Mouse (Mus musculus) neural tube, embryonic 14.5 days (tissue): Measurements from ENCODE around the gene Ptprj. TPM values are rescaled to one million over a fixed set of nuclear protein-coding genes. Genes with fewer than 3 reads are reported as not detected.

Source experiments
- ATAC-seq: fragments of 200-750 bp; cut with Nextera tagmentation; 2 replicates; pipeline ENCODE4 v1.8.0; 2017; ENCODE audit warnings: low read depth, mild to moderate bottlenecking, moderate TSS enrichment, moderate library complexity
- H3K27ac ChIP-seq: fragments of 300-500 bp; sonication (generic); 2 replicates; pipeline ENCODE4 v1.5.1; 2014; ENCODE audit warnings: low read depth, mild to moderate bottlenecking, control low read depth, low read length, moderate library complexity, mixed read lengths
- H3K27me3 ChIP-seq: fragments of 300-500 bp; sonication (generic); 2 replicates; pipeline ENCODE4 v1.6.1; 2014; ENCODE audit warnings: low read length; ENCODE audit not compliant: control insufficient read depth, insufficient read depth
- H3K36me3 ChIP-seq: fragments of 300-500 bp; sonication (generic); 2 replicates; pipeline ENCODE4 v1.6.1; 2014; ENCODE audit warnings: low read length, mixed read lengths; ENCODE audit not compliant: control insufficient read depth, insufficient read depth
- H3K4me1 ChIP-seq: fragments of 300-500 bp; sonication (generic); 2 replicates; pipeline ENCODE4 v1.6.1; 2014; ENCODE audit warnings: low read length; ENCODE audit not compliant: control insufficient read depth, insufficient read depth
- H3K4me2 ChIP-seq: fragments of 300-500 bp; sonication (generic); 2 replicates; pipeline ENCODE4 v1.6.1; 2014; ENCODE audit warnings: mild to moderate bottlenecking, low read depth, low read length, control low read depth
- H3K4me3 ChIP-seq: fragments of 300-500 bp; sonication (generic); 2 replicates; pipeline ENCODE4 v1.5.1; 2014; ENCODE audit warnings: low read depth, low read length, control low read depth, mixed read lengths
- H3K9ac ChIP-seq: fragments of 300-500 bp; sonication (generic); replicated peaks from 2 replicates; pipeline ENCODE4 v1.6.1; 2014; ENCODE audit warnings: low read depth, mild to moderate bottlenecking, control low read depth, low read length, mixed read lengths
- H3K9me3 ChIP-seq: fragments of 300-500 bp; sonication (generic); 2 replicates; pipeline ENCODE4 v1.6.1; 2016; ENCODE audit warnings: low read length; ENCODE audit not compliant: control insufficient read depth
- WGBS: fragments of 180-500 bp; shearing (Covaris S2); extraction: QIAGEN DNeasy Blood & Tissue Kit; methylation state at CpG from one replicate; pipeline ENCODE4 v1.1.7; 2014; 5-methylcytosine and 5-hydroxymethylcytosine counted together
- polyA plus RNA-seq: library from polyadenylated mRNA; unstranded; fragments of >200 nt; fragmentation: Nextera tagmentation; extraction: Ambion mirVana; gene quantifications from 2 replicates; pipeline ENCODE4 v1.2.1, GENCODE M21; 2014

Gene Ptprj
- polyA plus RNA-seq, 1 experiment from 2014 or later, result 9.7 TPM

GRCm38 (mm10) chr2:90509268-90509667 is 71.2 kb downstream of the Ptprj start:
- no peak overlapping the region for H3K27ac ChIP-seq
- H3K4me3 ChIP-seq, result no peak overlapping the region
- no peaks in the 10 kb centered on the region for H3K9me3 ChIP-seq
- no peaks in the 10 kb centered on the region for H3K27me3 ChIP-seq
- no peak overlapping the region for H3K9ac ChIP-seq
- WGBS, result 92% methylated on average over 4 of the region's 4 CpGs
- no peak for ATAC-seq
- no peaks in the 10 kb centered on the region for H3K36me3 ChIP-seq
- H3K4me2 ChIP-seq, result no peak overlapping the region
- no peaks in the 10 kb centered on the region for H3K4me1 ChIP-seq

GRCm38 (mm10) chr2:90506143-90506542 is 74.3 kb downstream of the Ptprj start:
- Histone ChIP-seq H3K4me3 (no peak overlapping the region), H3K4me1 (no peaks in the 10 kb centered on the region), H3K9ac (no peak overlapping the region), H3K27ac (no peak overlapping the region), H3K9me3 (no peaks in the 10 kb centered on the region), H3K27me3 (no peaks in the 10 kb centered on the region), H3K4me2 (no peak overlapping the region), H3K36me3 (no peaks in the 10 kb centered on the region)
- WGBS, result 59% methylated on average over 3 of the region's 3 CpGs
- ATAC-seq, result no peak

GRCm38 (mm10) chr2:90504731-90505171 is 75.7 kb downstream of the Ptprj start:
- WGBS, result 78% methylated on average over 6 of the region's 6 CpGs
- no peak for ATAC-seq
- no peaks in the 10 kb centered on the region for H3K4me1 ChIP-seq
- no peak overlapping the region for H3K9ac ChIP-seq
- H3K4me2 ChIP-seq, result no peak overlapping the region
- no peak overlapping the region for H3K4me3 ChIP-seq
- no peak overlapping the region for H3K27ac ChIP-seq
- H3K27me3 ChIP-seq, result no peaks in the 10 kb centered on the region
- H3K9me3 ChIP-seq, result no peaks in the 10 kb centered on the region
- no peaks in the 10 kb centered on the region for H3K36me3 ChIP-seq

GRCm38 (mm10) chr2:90503182-90503833 is 77.1 kb downstream of the Ptprj start:
- ATAC-seq, result no peak
- H3K4me2 ChIP-seq, result no peak overlapping the region
- H3K4me1 ChIP-seq, result no peaks in the 10 kb centered on the region
- H3K36me3 ChIP-seq, result no peaks in the 10 kb centered on the region
- no peak overlapping the region for H3K4me3 ChIP-seq
- H3K9me3 ChIP-seq, result no peaks in the 10 kb centered on the region
- 90% methylated on average over 3 of the region's 3 CpGs for WGBS
- H3K9ac ChIP-seq, result no peak overlapping the region
- H3K27ac ChIP-seq, result no peak overlapping the region
- no peaks in the 10 kb centered on the region for H3K27me3 ChIP-seq

GRCm38 (mm10) chr2:90502738-90503137 is 77.7 kb downstream of the Ptprj start:
- no peak overlapping the region for H3K4me2 ChIP-seq
- ATAC-seq, result no peak
- H3K9ac ChIP-seq, result no peak overlapping the region
- no peaks in the 10 kb centered on the region for H3K27me3 ChIP-seq
- H3K4me3 ChIP-seq, result no peak overlapping the region
- no peaks in the 10 kb centered on the region for H3K9me3 ChIP-seq
- H3K27ac ChIP-seq, result no peak overlapping the region
- no peaks in the 10 kb centered on the region for H3K36me3 ChIP-seq
- H3K4me1 ChIP-seq, result no peaks in the 10 kb centered on the region

- no peak overlapping the region for H3K9ac ChIP-seq
- no peak overlapping the region for H3K27ac ChIP-seq
- no peak overlapping the region for H3K4me2 ChIP-seq
- H3K4me1 ChIP-seq, result no peaks in the 10 kb centered on the region
- WGBS, result 65% methylated on average over 3 of the region's 3 CpGs
- no peaks in the 10 kb centered on the region for H3K27me3 ChIP-seq
- ATAC-seq, result no peak
- no peaks in the 10 kb centered on the region for H3K9me3 ChIP-seq
- H3K36me3 ChIP-seq, result no peaks in the 10 kb centered on the region
- H3K4me3 ChIP-seq, result no peak overlapping the region
Observed at GRCm38 (mm10) chr2:90501708-90502107, 78.7 kb downstream of the Ptprj start.

- Histone ChIP-seq H3K4me1 (no peaks in the 10 kb centered on the region), H3K4me2 (no peak overlapping the region), H3K4me3 (no peak overlapping the region), H3K9ac (no peak overlapping the region), H3K27me3 (no peaks in the 10 kb centered on the region), H3K27ac (no peak overlapping the region), H3K36me3 (no peaks in the 10 kb centered on the region), H3K9me3 (no peaks in the 10 kb centered on the region)
- no peak for ATAC-seq
Observed at GRCm38 (mm10) chr2:90500892-90501291, 79.6 kb downstream of the Ptprj start.

- H3K27me3 ChIP-seq, result no peaks in the 10 kb centered on the region
- no peaks in the 10 kb centered on the region for H3K9me3 ChIP-seq
- H3K4me1 ChIP-seq, result no peaks in the 10 kb centered on the region
- H3K4me2 ChIP-seq, result no peak overlapping the region
- ATAC-seq, result no peak
- H3K9ac ChIP-seq, result no peak overlapping the region
- H3K36me3 ChIP-seq, result no peaks in the 10 kb centered on the region
- WGBS, result 81% methylated on average over 1 of the region's 1 CpGs
- H3K4me3 ChIP-seq, result no peak overlapping the region
- H3K27ac ChIP-seq, result no peak overlapping the region
Observed at GRCm38 (mm10) chr2:90499002-90499401, 81.4 kb downstream of the Ptprj start.

GRCm38 (mm10) chr2:90497551-90497950 is 82.9 kb downstream of the Ptprj start:
- Histone ChIP-seq H3K27ac (no peak overlapping the region), H3K9ac (no peak overlapping the region), H3K4me2 (no peak overlapping the region), H3K9me3 (no peaks in the 10 kb centered on the region), H3K27me3 (no peaks in the 10 kb centered on the region), H3K4me3 (no peak overlapping the region), H3K4me1 (no peaks in the 10 kb centered on the region), H3K36me3 (no peaks in the 10 kb centered on the region)
- WGBS, result 91% methylated on average over 3 of the region's 3 CpGs
- ATAC-seq, result no peak
